Mouse (Mus musculus): Measurements from ENCODE around the gene Rspo1.

GRCm38 (mm10) chr4:125007460-125007859 is 21.2 kb downstream of the Rspo1 start:
- no peak for TF ChIP-seq EP300 (IDR thresholded peaks at IDR 0.05; ENCODE audit: low read depth)
- no peak for TF ChIP-seq CTCF (IDR thresholded peaks at IDR 0.05; ENCODE audit: low read depth)

All from heart, postnatal 0 days (tissue).